Mouse (Mus musculus) E14TG2a.4 (cell line): ENCODE data around the gene Zfp444.
A peak's percentile ranks its signal among the peaks of the same experiment; 100 is the strongest.

Experiments
- H3K27me3 ChIP-seq: 2 replicates; pipeline ENCODE4 v1.6.1; 2014; ENCODE audit warnings: low read length, control low read depth; ENCODE audit not compliant: insufficient read depth
- H3K36me3 ChIP-seq: 2 replicates; pipeline ENCODE4 v1.6.1; 2014; ENCODE audit warnings: low read length, control low read depth; ENCODE audit not compliant: insufficient read depth
- H3K4me1 ChIP-seq: replicated peaks from 2 replicates; pipeline ENCODE4 v1.6.1; 2014; ENCODE audit warnings: low read depth, low read length, control low read depth
- H3K4me3 ChIP-seq: replicated peaks from 2 replicates; pipeline ENCODE4 v1.5.1; 2014; ENCODE audit warnings: mild to moderate bottlenecking, low read length
- H3K9me3 ChIP-seq: 2 replicates; pipeline ENCODE4 v1.6.1; 2014; ENCODE audit warnings: low read length, control low read depth
- CTCF ChIP-seq: conservative IDR thresholded peaks from 2 replicates; pipeline ENCODE4 v1.5.1; 2014; ENCODE audit warnings: low read length
- NANOG ChIP-seq: IDR thresholded peaks from 2 replicates; pipeline ENCODE4 v1.6.1; 2014; ENCODE audit warnings: borderline replicate concordance, low read length, mixed read lengths
- POU5F1 ChIP-seq: IDR thresholded peaks from 2 replicates; pipeline ENCODE4 v1.6.1; 2014; ENCODE audit warnings: low read length, borderline replicate concordance

Zfp444 gene

DNA sequence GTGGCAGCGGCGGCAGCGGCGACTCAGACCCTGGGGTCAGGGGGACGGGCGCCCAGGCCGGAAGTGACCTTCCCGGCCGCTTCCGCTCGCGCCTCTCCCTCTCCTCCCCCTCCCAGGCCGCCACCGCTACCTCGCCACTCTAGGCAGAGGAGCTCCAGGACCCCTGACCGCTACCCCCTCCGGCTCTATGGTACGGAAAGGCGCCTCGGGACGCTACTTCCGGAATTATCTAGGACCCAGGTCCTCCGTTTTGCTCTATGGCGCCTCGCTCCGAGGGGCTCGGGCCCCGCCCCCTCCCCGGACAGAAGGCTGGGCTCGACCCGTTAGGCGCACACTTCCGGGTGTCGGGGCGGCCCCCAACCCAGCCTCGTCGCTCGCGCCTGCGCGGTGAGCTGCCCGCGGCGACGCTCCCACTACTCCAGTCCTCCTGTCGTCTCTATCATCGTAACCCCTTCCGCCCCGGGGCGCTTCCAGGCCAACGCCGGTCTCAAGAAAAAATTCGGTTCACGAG, 16.1 kb upstream of the Zfp444 start, which contains the start of gene Zfp787:
Zfp787 (minus strand) TSS at position 97 of the 511 bp plus-strand sequence.
- Histone ChIP-seq H3K9me3 (no peaks in the 10 kb centered on the region), H3K4me1 (peaks cover 49% of the 10 kb centered on the region), H3K27me3 (no peaks in the 10 kb centered on the region)

DNA sequence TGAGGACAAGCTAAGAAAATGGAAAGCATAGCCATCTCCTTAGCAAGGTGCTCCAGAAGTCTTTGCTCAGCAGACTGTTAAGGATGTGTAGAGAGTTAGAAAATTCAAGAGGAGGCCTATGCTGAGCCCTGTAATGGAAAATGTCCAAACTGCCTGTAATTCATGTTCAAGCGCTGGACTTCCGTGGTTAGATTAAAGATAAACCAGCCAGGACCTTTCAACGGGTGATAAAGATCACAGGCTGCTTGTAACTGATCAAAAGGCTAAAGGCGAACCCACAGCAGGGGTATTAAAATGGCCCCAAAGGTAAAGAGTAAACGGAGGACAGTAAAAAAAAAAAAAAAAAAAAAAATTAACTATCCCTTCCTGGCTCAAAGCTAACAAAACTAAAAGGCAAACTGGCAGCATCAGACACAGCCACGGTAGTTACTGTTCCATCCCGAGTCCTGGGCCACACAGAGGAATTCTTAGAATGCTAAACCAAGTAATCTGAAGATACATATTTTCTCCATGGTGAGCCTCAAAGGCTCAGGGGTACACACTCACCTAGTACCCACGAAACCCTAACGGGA, 15.0 kb upstream of the Zfp444 start:
- H3K36me3 ChIP-seq, result peaks cover 7% of the 10 kb centered on the region; the same call in 1 of the 2 replicates
- H3K4me3 ChIP-seq, result peak overlapping the region; percentile 99
- TF ChIP-seq NANOG (no peak), POU5F1 (no peak), CTCF (no peak)
- H3K9me3 ChIP-seq, result no peaks in the 10 kb centered on the region
- H3K27me3 ChIP-seq, result no peaks in the 10 kb centered on the region
- H3K4me1 ChIP-seq, result peaks cover 39% of the 10 kb centered on the region

More for the DNA sequence above, 16.1 kb upstream of the Zfp444 start, which contains the start of gene Zfp787:
- Histone ChIP-seq H3K4me3 (peak within 1 kb of the TSS; percentile 99), H3K36me3 (peaks cover 7% of the 10 kb centered on the region; the same call in 1 of the 2 replicates)
- TF ChIP-seq CTCF (no peak), NANOG (no peak), POU5F1 (no peak)

DNA sequence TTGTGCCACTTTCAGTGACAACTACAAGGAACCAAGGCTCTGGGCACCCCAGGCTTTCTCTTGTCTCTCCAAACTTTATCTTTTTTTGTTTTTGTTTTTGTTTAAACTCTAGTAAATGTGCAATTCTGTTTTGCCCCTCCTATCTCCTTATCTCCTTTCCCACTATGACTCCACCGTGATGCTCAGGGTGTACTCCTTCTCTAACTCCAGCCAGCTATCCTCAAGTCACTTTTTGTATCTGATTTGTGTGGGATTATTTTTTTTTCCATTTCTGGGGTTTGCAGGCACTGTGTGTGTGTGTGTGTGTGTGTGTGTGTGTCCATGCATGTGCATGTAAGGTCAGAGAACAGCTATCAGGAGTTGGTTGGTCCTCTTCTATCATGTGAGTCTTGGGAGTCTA, 14.5 kb upstream of the Zfp444 start:
- Histone ChIP-seq H3K9me3 (no peaks in the 10 kb centered on the region), H3K4me1 (peaks cover 41% of the 10 kb centered on the region), H3K4me3 (no peak overlapping the region), H3K27me3 (no peaks in the 10 kb centered on the region), H3K36me3 (peaks cover 7% of the 10 kb centered on the region; the same call in 1 of the 2 replicates)
- TF ChIP-seq CTCF, result no peak
- TF ChIP-seq NANOG, result no peak
- no peak for TF ChIP-seq POU5F1

DNA sequence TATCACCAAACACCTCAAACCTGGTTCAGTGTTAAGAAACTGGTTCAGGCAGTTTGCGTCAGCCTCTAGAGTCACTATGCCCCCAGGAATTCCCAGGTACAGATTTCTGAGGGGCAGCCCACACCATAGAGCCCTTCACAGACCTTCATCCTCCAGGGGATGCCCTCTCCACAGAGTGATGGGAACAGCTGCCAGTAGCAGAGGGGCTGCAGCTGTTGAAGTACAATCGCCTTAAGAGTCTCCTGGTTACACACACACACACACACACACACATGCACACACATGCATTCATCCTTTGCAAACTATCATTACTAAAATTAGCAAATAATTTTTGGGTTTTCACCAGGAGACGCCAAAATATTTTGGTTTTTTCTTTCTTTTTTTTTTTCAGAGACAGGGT, 12.4 kb upstream of the Zfp444 start:
- no peaks in the 10 kb centered on the region for H3K9me3 ChIP-seq
- no peak overlapping the region for H3K4me3 ChIP-seq
- TF ChIP-seq POU5F1, result no peak
- TF ChIP-seq NANOG, result no peak
- TF ChIP-seq CTCF, result no peak

DNA sequence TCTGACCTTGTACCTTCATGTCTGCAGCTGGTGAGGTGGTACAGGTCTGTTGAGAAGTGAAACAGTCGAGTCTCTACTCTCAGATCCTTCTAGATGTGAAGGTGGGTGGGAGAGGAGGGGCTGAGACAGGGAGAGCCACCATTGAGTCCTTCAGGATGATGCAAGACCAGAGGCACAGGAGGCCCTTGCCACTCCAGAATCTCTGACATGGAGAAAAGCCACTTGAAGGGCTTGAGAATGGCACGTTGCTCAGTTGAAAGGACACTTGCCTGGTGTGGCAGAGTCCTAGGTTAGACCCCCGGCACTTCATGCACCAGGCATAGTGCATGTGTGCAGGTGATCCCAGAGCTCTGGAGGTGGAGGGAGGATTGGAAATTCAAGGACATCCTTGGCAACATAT, 10.5 kb upstream of the Zfp444 start:
- Histone ChIP-seq H3K36me3 (no peaks in the 10 kb centered on the region), H3K9me3 (no peaks in the 10 kb centered on the region)

More for the DNA sequence above, 12.4 kb upstream of the Zfp444 start:
- Histone ChIP-seq H3K4me1 (peaks cover 33% of the 10 kb centered on the region), H3K27me3 (no peaks in the 10 kb centered on the region), H3K36me3 (no peaks in the 10 kb centered on the region)

DNA sequence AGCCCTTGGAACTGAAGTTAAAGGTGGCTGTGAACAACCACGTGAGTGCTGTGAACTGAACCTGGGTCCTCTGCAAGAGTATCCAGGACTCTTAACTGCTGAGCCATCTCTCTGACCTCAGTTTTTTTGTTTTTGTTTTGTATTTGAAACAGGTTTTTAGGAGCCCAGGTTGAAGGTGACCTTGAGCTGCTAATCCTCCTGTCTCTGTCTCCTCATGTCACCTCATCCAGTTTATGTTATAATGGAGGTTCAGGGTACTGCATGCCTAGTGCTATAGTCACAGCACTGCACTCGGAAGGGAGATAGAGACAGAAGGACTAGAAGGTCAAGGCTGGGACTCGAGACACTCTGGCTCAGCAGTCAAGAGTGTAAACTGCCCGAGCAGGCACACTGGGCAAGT, 9.9 kb upstream of the Zfp444 start:
- Histone ChIP-seq H3K36me3 (no peaks in the 10 kb centered on the region), H3K9me3 (no peaks in the 10 kb centered on the region), H3K27me3 (no peaks in the 10 kb centered on the region), H3K4me1 (peaks cover 27% of the 10 kb centered on the region), H3K4me3 (no peak overlapping the region)
- no peak for TF ChIP-seq CTCF
- TF ChIP-seq NANOG, result no peak

More for the DNA sequence above, 10.5 kb upstream of the Zfp444 start:
- peaks cover 33% of the 10 kb centered on the region for H3K4me1 ChIP-seq
- H3K27me3 ChIP-seq, result no peaks in the 10 kb centered on the region
- TF ChIP-seq NANOG (no peak), CTCF (no peak), POU5F1 (no peak)
- H3K4me3 ChIP-seq, result no peak overlapping the region

DNA sequence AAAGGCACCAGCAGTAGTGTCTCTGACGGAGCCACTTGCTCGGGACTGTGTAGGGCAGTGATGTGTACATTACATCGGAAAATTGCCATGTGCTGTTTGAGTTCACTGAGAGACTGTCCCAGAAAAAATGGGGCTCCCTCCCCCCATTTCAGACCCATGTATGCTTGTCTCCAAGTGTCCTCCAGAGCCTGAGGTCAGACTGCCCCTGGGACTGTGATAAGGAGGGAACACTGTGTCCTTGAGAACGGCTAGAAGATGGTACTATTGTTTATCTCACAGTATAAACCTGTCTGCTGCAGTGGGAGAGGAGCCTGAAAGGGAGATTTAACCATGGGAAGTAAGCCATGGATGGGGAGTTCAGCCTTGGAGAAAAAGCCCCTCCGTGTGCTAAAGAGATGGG, 7.4 kb upstream of the Zfp444 start:
- TF ChIP-seq POU5F1 (no peak), CTCF (no peak), NANOG (no peak)
- Histone ChIP-seq H3K27me3 (no peaks in the 10 kb centered on the region), H3K36me3 (no peaks in the 10 kb centered on the region), H3K9me3 (no peaks in the 10 kb centered on the region), H3K4me3 (no peak overlapping the region), H3K4me1 (peaks cover 25% of the 10 kb centered on the region)

DNA sequence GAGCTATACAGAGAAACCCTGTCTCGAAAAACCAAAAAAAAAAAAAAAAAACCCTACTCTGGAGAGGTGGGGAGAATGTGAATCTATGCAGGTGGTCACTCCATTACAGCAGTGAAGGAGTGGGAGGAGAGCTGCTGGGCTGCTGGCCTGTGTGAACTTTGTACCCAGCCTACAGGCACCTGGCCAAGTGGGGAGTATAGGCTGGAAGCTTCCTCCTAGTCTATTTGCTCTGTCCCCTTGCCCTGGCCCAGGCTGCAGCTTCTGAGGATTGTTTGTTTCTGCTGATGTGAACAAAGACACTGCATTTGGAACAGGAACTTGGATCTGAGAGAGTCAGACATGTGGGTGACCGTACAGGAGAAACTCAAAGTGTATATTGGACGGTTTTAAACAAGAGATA, 2.6 kb upstream of the Zfp444 start:
- Histone ChIP-seq H3K9me3 (no peaks in the 10 kb centered on the region), H3K4me3 (no peak overlapping the region), H3K4me1 (peaks cover 33% of the 10 kb centered on the region), H3K27me3 (no peaks in the 10 kb centered on the region), H3K36me3 (peaks cover 6% of the 10 kb centered on the region)
- TF ChIP-seq NANOG, result no peak
- TF ChIP-seq CTCF, result no peak
- no peak for TF ChIP-seq POU5F1
